Mouse (Mus musculus) heart, adult 2 months (tissue): Measurements from ENCODE around the gene Ints5.

ENCODE experiments used
- CTCF ChIP-seq: fragments of 200-600 bp; IDR thresholded peaks from 2 replicates; pipeline ENCODE4 v1.8.1; 2022; ENCODE audit warnings: antibody characterized with exemption, mild to moderate bottlenecking, moderate library complexity
- POLR2A ChIP-seq: fragments of 200-500 bp; IDR thresholded peaks from 2 replicates; pipeline ENCODE4 v1.6.1; 2011; ENCODE audit warnings: mild to moderate bottlenecking, low read depth, low read length, control low read depth; ENCODE audit not compliant: insufficient read depth

DNA sequence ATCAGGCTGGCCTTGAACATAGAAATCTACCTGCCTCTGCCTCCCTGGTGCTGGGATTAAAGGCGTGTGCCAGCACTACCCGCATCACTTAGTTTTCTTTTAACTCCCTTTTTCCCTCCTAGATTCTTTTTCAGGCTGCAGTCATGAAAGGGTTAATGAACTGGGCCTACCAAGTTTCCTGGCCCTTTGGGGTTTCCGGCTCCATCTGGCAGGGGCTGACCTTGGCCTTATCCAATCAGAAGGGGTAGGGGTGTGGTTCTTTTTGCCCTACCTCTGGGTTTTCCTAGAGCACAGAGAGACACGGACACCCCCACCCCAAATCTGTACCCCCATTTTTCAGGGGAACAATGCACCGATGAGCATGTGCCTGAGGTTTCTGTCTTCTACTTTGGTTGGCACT, 51.9 kb downstream of the Ints5 start:
- TF ChIP-seq CTCF (no peak), POLR2A (no peak)
